Mouse (Mus musculus): ENCODE measurements around the gene Bpifa5.

Gene Bpifa5

DNA sequence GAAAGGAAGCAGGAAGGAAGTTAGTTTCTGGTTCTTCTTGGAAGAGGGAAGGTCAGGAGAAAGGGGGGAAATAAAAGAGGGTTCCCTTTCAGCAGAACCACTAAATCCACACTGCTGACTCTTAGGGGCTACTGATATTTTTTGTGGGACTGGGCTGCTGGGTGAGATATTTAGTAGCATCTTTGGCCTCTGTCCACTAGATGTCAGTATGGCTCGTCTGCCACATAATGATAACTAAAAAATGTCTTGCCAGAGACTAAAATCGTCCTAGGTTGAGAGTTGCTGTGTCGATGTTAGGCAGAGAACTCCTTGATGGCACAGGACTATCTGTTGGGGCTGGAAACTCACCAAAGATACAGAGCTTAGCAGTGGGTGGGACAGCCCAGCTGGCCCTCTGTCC, 46.7 kb downstream of the Bpifa5 start:
- no peak for DNase-seq

GRCm38 (mm10) chr2:154211121-154211520, 48.7 kb downstream of the Bpifa5 start:
- no peak for DNase-seq

DNA sequence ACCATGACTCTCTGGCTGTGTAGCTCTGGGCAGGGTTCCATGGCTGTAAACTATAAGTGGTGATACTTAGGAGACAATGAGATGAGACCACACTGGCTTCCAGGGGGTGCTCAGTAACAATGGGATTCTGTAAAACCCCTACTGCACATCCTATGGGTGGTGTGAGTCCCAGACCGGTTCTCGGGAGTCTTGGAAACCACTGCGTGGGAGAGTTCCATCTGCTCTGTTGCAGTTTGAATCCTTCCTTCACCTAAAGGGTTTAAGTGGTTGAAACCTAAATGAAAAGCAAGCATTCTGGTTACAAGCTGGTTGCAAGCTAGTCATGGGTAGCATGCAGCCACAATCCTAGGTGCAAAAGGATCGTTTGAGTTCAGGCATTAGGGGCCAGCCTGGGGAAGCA, 49.5 kb downstream of the Bpifa5 start:
- no peak for DNase-seq

DNA sequence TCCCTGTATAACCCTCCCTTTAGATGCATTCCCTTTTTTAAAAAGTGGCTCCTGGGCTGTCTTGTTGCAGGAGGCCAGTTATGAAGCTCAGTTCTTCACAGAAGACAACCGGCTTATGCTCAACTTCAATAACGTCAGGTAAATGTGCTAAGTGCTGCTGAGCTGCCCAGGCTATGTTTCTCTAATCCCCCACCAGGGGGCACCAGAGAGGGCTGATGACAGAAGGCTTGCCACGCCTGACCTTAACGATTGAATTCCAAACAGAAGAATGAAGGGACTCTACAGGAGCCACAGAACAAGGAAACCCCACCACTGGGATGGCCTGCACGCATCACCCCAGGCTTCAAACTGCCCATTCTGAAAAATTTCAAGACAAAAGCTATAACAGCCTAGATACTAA, 52.8 kb downstream of the Bpifa5 start:
- DNase-seq: peak; percentile 48 to 67
